Mouse (Mus musculus) layer of hippocampus, postnatal 14 days (tissue): ENCODE data around the gene Gm15217. TPM values are rescaled to one million over a fixed set of nuclear protein-coding genes. Genes with fewer than 3 reads are reported as not detected.

ENCODE experiments used
- DNase-seq, 2 experiments: peaks; one replicate each; pipeline ENCODE4 v3.0.0; 2021 to 2022; ENCODE audit warnings: low spot score in 2 of 2, mixed read lengths in 1 of 2
- total RNA-seq, 2 experiments: library from RNA; stranded (reverse); gene quantifications; 2 replicates each; pipeline ENCODE4 v1.2.3; 2021

The Gm15217 gene
- total RNA-seq, 2 experiments from 2014 or later, result not detected

GRCm38 (mm10) chr14:46391621-46392170 is 12.5 kb downstream of the Gm15217 start:
- no peak for DNase-seq

GRCm38 (mm10) chr14:46398091-46398695 is 19.0 kb downstream of the Gm15217 start:
- no peak for DNase-seq

- no peak for DNase-seq
Observed at GRCm38 (mm10) chr14:46399925-46400324, 20.7 kb downstream of the Gm15217 start.

GRCm38 (mm10) chr14:46408319-46408718 is 29.1 kb downstream of the Gm15217 start:
- no peak for DNase-seq

- peak in 1 of 2 experiments; percentile 45 for DNase-seq
Observed at GRCm38 (mm10) chr14:46409016-46409415, 29.8 kb downstream of the Gm15217 start.

- no peak for DNase-seq
Observed at GRCm38 (mm10) chr14:46410557-46411120, 31.4 kb downstream of the Gm15217 start.

- no peak for DNase-seq
Observed at GRCm38 (mm10) chr14:46412497-46413000, 33.3 kb downstream of the Gm15217 start.

GRCm38 (mm10) chr14:46418371-46419097 is 39.3 kb downstream of the Gm15217 start:
- DNase-seq, result no peak

GRCm38 (mm10) chr14:46419269-46419668 is 40.1 kb downstream of the Gm15217 start:
- DNase-seq, result no peak

GRCm38 (mm10) chr14:46421823-46422222 is 42.6 kb downstream of the Gm15217 start:
- no peak for DNase-seq

GRCm38 (mm10) chr14:46427251-46427650 is 48.0 kb downstream of the Gm15217 start:
- no peak for DNase-seq

GRCm38 (mm10) chr14:46430231-46430630 is 51.0 kb downstream of the Gm15217 start:
- DNase-seq, result no peak

Other genes starting within 250 kb of the Gm15217 start
- 10 to 100 TPM in 1 of 2 experiments, 1 to 10 TPM in 1; 7.3 to 12.3 TPM for gene Bmp4, start 11.3 kb downstream of the Gm15217 start, total RNA-seq